Mouse (Mus musculus) layer of hippocampus, postnatal 10 days (tissue): Measurements from ENCODE around the gene Smarcd3. TPM values are rescaled to one million over a fixed set of nuclear protein-coding genes. Genes with fewer than 3 reads are reported as not detected.
A peak's percentile ranks its signal among the peaks of the same experiment; 100 is the strongest.
"Not testable (repeated sequence)": the region's sequence is repeated elsewhere in the genome, so short reads cannot be mapped to it uniquely, and the experiment has no call there.

ENCODE experiments used
- DNase-seq, 2 experiments: peaks; one replicate each; pipeline ENCODE4 v3.0.0; 2021; ENCODE audit warnings: low spot score in 2 of 2
- microRNA-seq, 2 experiments: library from miRNA; unstranded; fragments of <30 nt; microRNA quantifications; one replicate each; pipeline ENCODE4 v1.2.0; 2021
- total RNA-seq, 2 experiments: library from RNA; stranded (reverse); gene quantifications; 2 replicates each; pipeline ENCODE4 v1.2.3; 2021

Gene Smarcd3
- total RNA-seq, 2 experiments from 2014 or later = 136 to 148 TPM

DNA sequence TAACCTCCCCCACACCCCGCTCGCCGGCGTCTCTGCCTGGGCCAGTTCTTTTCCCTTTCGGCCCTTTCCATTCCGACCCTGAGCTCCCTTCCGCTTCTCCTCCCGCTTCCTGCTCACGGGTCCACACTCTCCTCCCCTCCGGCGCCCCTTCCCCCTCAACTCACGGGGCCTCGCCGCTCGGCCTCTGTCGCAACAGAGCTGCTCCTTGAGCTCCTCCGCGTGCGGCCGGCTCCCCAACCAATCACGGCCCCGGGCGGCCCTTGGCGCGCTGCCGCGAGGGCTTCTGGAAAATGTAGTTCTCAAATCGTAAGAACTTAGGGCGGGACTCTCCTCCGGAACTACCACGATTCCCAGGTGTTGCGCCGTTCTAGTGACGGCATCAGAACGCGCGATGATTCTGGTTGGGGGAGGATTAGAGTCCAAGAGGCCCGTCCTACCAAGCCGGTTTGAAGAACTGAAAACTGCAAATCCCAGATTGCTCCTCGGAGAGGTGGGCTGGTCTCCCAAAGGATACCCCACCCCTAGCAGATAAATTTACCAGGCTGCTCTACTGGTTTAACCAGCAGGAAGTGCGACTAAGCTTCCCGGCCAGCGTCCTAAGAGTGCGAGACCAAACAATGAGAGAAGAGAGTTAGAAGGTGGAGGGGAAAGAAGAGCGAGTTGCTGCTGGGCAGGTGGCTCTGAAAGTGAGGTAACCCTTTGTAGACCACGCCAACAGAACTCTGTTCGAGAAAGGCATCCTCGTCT lies 46.9 kb downstream of the Smarcd3 start, which contains the start of gene Abcf2:
TSS of gene Abcf2 (minus strand) at position 285 of the 747 bp plus-strand sequence.
- DNase-seq = peak; percentile 100

DNA sequence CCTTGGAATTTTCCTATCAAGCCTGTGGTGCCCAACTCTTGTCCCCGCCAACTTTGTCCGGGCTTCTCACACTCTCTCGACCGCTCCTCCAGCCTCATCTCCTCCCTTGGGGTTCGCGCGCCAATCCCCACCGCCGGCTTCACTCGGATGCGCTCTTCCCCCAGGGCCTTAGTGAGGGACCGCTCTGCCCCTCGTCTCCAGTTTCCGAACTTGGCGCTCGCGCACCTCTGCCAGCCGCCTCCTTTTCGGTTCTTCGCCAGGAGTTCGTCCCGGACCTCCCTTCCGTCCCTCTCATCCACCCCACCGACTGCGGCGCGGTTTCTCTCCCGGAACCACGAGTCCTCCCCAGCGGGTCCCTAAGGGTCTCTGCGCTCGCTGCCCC lies 47.4 kb downstream of the Smarcd3 start:
- DNase-seq = no peak

DNA sequence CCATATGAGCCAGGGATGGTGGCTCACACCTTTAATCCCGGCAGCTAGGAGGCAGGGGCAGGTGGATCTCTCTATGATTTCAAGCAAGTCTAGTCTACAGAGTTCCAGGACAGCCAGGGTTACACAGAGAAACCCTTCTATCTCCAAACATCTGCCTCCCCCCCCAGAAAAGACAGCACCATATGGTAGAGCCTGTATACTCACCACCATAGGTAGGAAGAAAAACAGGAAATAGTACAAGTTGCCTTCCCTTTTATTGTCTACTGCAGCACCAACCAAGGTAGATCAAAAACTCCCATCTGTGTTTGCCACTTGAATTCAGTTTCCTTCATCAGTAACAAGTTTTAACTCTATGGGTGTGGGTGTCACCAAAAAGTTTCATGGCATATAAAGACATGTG lies 48.3 kb downstream of the Smarcd3 start:
- DNase-seq = no peak

DNA sequence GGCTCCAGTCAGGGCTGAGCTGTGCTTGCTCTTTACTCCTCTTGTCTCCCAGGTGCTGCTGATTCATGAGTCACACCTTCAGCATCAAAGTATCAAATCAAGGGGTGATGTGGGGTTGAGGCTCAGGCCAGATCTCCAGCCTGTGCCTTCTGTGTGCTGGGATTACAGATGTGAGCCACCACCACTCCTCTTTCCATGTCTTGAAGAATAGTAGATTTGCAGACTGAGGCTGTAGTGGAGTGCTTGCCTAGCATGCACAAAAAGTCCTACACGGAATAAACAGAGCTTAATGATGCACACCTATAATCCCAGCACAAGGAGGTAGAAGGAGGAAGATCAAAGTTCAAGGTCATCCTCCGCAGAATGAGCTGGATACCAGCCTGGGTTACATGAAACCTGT lies 67.5 kb downstream of the Smarcd3 start, which contains the start of gene 4931409K22Rik:
TSS of gene 4931409K22Rik (minus strand) at position 101 of the 400 bp plus-strand sequence.
- DNase-seq = no peak

DNA sequence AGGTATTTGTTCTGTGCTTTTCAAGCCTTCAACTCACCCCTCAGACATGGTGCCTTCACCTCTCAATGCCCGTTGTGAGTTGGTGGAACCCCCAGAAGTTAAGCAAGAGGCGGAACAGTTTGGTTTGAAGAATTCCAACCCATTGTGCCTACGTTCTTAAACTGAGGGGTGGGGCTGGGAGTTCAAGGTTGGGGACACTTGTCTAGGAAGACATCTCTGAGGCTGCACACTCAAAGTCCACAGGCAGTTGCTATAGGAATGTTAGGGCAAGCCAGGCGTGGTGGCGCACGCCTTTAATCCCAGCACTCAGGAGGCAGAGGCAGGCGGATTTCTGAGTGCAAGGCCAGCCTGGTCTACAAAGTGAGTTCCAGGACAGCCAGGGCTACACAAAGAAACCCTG lies 68.9 kb downstream of the Smarcd3 start:
- not testable (repeated sequence) for DNase-seq

DNA sequence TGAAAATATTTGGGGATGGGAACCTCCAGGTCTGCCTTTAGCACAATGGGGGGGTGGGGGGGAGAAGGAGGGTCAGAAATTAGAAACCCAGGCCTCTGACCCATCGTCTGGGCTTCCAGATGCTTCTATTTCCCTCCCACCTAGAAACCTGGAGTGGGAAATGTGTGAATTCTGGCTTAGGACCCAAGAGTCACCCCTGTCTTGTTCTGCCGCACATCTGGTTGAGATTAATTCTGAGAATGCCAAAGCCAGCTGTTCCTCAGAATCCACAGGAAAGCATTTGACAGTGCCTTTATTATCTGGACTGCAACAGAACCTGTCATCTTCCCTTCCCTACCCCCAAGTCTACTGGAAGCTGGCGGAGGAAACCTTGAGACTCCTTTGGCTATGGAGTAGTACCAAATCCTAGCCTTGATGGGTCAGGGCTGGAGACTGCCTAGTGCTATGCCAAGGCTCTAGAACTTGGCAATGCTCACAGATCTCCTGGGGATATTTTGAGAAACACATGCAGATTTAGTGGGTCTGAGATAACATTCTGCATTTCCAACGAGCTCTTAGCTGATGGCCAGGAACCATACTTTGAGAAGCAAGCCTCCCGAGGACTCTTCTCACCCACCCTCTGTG lies 70.5 kb downstream of the Smarcd3 start:
- no peak for DNase-seq

DNA sequence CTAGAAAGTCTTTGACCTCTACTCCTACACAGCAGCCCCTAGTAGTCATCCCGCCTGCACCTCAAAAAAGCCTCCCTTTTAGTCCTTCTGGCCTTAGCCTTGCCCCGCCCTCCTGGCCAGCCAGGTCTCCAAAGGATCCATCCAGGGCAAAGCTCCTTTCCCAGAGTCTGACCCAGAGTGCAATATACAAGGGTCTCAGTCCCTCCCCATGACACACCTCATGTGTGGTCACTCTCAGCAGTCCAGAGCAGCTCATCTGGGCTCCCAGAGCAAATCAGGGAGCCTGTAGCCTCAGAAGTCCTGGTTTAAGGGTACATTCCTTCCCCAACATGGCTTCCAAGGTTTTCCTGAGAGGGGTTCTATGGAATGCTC lies 72.9 kb downstream of the Smarcd3 start:
- DNase-seq = no peak

DNA sequence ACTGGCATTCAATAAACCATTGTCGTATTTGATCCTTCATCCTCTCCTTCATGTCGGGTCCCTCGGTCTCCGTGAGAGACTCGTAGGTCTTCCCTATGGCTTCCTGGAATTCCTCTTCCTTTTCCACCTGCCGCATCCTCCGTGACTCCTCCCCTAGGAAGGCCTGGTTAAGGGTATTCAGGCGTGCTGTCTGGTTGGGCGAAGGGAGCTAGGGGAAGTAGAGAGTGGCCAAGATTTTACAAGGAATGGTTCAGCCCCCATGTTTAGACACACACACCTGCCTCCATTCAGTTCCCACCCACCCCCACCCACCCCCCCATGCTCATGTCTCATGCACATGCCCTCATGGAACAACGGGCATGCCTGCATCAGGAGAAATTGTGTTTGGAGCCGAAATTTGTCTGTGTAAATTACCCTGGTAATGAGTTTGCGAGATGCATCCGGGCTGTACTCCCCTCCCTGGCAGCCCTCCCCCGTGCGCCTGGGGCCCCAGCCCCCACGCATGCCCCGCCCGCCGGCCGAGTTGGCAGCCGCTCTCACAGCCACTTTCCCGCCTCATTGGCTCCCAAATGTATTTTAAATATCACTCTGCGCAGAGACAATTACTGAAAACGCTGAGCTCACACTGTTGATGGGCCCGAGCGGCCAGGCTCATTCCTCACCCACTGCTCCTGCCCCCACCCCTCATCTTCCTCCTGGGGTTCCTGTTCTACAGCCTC lies 73.5 kb downstream of the Smarcd3 start:
- peak; percentile 60 to 77 for DNase-seq

DNA sequence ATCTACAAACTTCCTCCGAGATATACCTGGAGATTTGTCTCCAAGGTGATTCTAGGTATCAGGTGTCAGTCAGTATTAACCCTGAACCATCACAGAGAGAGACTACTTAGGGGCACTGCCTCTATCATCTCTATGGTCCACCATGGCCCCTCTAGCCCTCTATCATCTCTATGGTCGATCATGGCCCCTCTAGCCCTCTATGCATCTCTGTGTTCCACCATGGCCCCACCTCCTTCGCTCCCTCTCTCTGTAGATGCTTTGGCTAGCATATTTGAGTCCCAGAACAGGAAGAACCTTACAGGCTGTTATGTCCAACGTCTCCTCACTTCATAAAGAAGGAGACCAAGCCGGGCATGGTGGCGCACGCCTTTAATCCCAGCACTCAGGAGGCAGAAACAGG lies 81.6 kb downstream of the Smarcd3 start:
- no peak for DNase-seq

DNA sequence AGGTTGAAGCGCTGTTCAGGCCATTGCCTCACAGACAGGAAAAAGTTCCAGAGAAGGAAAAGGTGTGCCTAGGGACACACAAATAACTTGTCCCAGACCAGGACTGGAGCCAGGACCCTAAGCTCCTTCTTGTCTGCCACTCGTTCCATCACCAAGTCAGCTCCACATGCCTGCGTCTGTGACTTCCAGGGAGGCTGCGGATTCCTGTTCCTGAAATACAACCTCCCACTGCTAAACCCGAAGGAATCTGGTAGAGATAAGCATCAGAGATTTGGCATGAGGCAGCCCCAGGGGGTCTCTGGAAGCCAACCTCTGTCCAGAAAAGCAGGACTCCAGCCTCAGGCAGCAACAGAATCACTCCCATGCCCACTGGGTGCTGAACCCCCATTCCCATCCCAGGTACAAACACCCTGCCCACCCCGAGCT lies 83.1 kb downstream of the Smarcd3 start:
- no peak for DNase-seq

Small RNA genes within 50 kb of the gene (microRNA-seq; reads per million reads assigned to microRNA genes)
- gene Mir671 = 1,196 to 1,436 reads per million in 2 experiments

Other genes starting within 250 kb of the Smarcd3 start
- 1 to 10 TPM; 5.0 to 5.2 TPM for gene Atg9b, start 232.3 kb downstream of the Smarcd3 start, total RNA-seq
- gene Abcb8, start 230.7 kb downstream of the Smarcd3 start, total RNA-seq = 10 to 100 TPM; 40.0 to 53.1 TPM
- gene Asic3, start 211.0 kb downstream of the Smarcd3 start, total RNA-seq = not detected
- 100 to 1,000 TPM; 127 to 133 TPM for gene Cdk5, start 200.9 kb downstream of the Smarcd3 start, total RNA-seq
- 10 to 100 TPM; 22.0 to 33.7 TPM for gene Slc4a2, start 200.6 kb downstream of the Smarcd3 start, total RNA-seq
- 100 to 1,000 TPM in 1 of 2 experiments, 10 to 100 TPM in 1; 87.4 to 111 TPM for gene Fastk, start 179.1 kb downstream of the Smarcd3 start, total RNA-seq
- 10 to 100 TPM; 24.1 to 26.4 TPM for gene Tmub1, start 176.6 kb downstream of the Smarcd3 start, total RNA-seq
- 100 to 1,000 TPM; 511 to 516 TPM for gene Agap3, start 172.2 kb downstream of the Smarcd3 start, total RNA-seq
- gene Gbx1, start 97.2 kb downstream of the Smarcd3 start, total RNA-seq = not detected
- gene Asb10, start 83.4 kb downstream of the Smarcd3 start, total RNA-seq = under 1 TPM; 0.38 to 0.41 TPM
- gene 4931409K22Rik, start 67.6 kb downstream of the Smarcd3 start, total RNA-seq = not detected
- 10 to 100 TPM; 53.2 to 57.3 TPM for gene Abcf2, start 46.9 kb downstream of the Smarcd3 start, total RNA-seq
- 10 to 100 TPM; 54.6 to 64.1 TPM for gene Chpf2, start 37.7 kb downstream of the Smarcd3 start, total RNA-seq
- gene Nub1, start 61.1 kb upstream of the Smarcd3 start, total RNA-seq = 10 to 100 TPM; 71.7 to 75.3 TPM
- gene Wdr86, start 106.3 kb upstream of the Smarcd3 start, total RNA-seq = 1 to 10 TPM; 1.5 to 2.4 TPM
- gene Crygn, start 133.6 kb upstream of the Smarcd3 start, total RNA-seq = 1 to 10 TPM; 1.5 to 1.8 TPM
- 100 to 1,000 TPM; 120 to 122 TPM for gene Rheb, start 218.2 kb upstream of the Smarcd3 start, total RNA-seq